Mouse (Mus musculus) induced T-regulatory cell, adult 2 months (primary cell): ENCODE results near the gene Elf1.
A peak's percentile ranks its signal among the peaks of the same experiment; 100 is the strongest.
"Not testable (repeated sequence)": the region's sequence is repeated elsewhere in the genome, so short reads cannot be mapped to it uniquely, and the experiment has no call there.

Experiments used
- DNase-seq: peaks from one replicate; pipeline ENCODE4 v3.0.0-alpha.2; 2012; ENCODE audit warnings: low read depth

Gene Elf1

GRCm38 (mm10) chr14:79480624-79481338 is at the start of gene Elf1:
Gene Elf1, plus strand, starts transcription at chr14:79481194.
- DNase-seq, result peak; percentile 92

GRCm38 (mm10) chr14:79434068-79434467 is 46.9 kb upstream of the Elf1 start:
- DNase-seq, result no peak

GRCm38 (mm10) chr14:79440655-79441054 is 40.3 kb upstream of the Elf1 start:
- no peak for DNase-seq

- no peak for DNase-seq
Measured at GRCm38 (mm10) chr14:79441441-79441840, 39.6 kb upstream of the Elf1 start.

GRCm38 (mm10) chr14:79444601-79445000 is 36.4 kb upstream of the Elf1 start:
- no peak for DNase-seq

GRCm38 (mm10) chr14:79445055-79445620 is 35.9 kb upstream of the Elf1 start:
- DNase-seq, result no peak

GRCm38 (mm10) chr14:79451681-79452590 is 29.1 kb upstream of the Elf1 start, which contains the start of gene Kbtbd6:
Gene Kbtbd6, plus strand, starts transcription at chr14:79451835.
- DNase-seq, result peak; percentile 94

GRCm38 (mm10) chr14:79452591-79452934 is 28.4 kb upstream of the Elf1 start:
- DNase-seq, result not testable (repeated sequence)

GRCm38 (mm10) chr14:79460401-79460800 is 20.6 kb upstream of the Elf1 start:
- no peak for DNase-seq

GRCm38 (mm10) chr14:79460988-79461387 is 20.0 kb upstream of the Elf1 start:
- no peak for DNase-seq

- DNase-seq, result peak; percentile 34
Measured at GRCm38 (mm10) chr14:79465623-79466022, 15.4 kb upstream of the Elf1 start.

GRCm38 (mm10) chr14:79467621-79468020 is 13.4 kb upstream of the Elf1 start:
- peak; percentile 68 for DNase-seq

- no peak for DNase-seq
Measured at GRCm38 (mm10) chr14:79473384-79473783, 7.6 kb upstream of the Elf1 start.

- peak; percentile 92 for DNase-seq
Measured at GRCm38 (mm10) chr14:79481339-79482151, 551 bp downstream of the Elf1 start, which contains the start of gene Wbp4. Gene Wbp4, minus strand, starts transcription at chr14:79481520.

GRCm38 (mm10) chr14:79482251-79482661 is 1.3 kb downstream of the Elf1 start:
- DNase-seq, result peak; percentile 53

- peak; percentile 45 for DNase-seq
Measured at GRCm38 (mm10) chr14:79482747-79483355, 1.9 kb downstream of the Elf1 start.

GRCm38 (mm10) chr14:79483611-79484120 is 2.7 kb downstream of the Elf1 start:
- DNase-seq, result peak; percentile 22

GRCm38 (mm10) chr14:79486617-79486992 is 5.6 kb downstream of the Elf1 start:
- no peak for DNase-seq

GRCm38 (mm10) chr14:79486993-79487731 is 6.2 kb downstream of the Elf1 start:
- DNase-seq, result peak; percentile 55

- DNase-seq, result no peak
Measured at GRCm38 (mm10) chr14:79488531-79488930, 7.5 kb downstream of the Elf1 start.
